Mouse (Mus musculus) E14TG2a.4 (cell line): ENCODE data around the gene Prrx2.

Source experiments
- H3K27me3 ChIP-seq: 2 replicates; pipeline ENCODE4 v1.6.1; 2014; ENCODE audit warnings: low read length, control low read depth; ENCODE audit not compliant: insufficient read depth
- H3K36me3 ChIP-seq: 2 replicates; pipeline ENCODE4 v1.6.1; 2014; ENCODE audit warnings: low read length, control low read depth; ENCODE audit not compliant: insufficient read depth
- H3K4me1 ChIP-seq: replicated peaks from 2 replicates; pipeline ENCODE4 v1.6.1; 2014; ENCODE audit warnings: low read depth, low read length, control low read depth
- H3K4me3 ChIP-seq: replicated peaks from 2 replicates; pipeline ENCODE4 v1.5.1; 2014; ENCODE audit warnings: mild to moderate bottlenecking, low read length
- H3K9me3 ChIP-seq: 2 replicates; pipeline ENCODE4 v1.6.1; 2014; ENCODE audit warnings: low read length, control low read depth
- CTCF ChIP-seq: conservative IDR thresholded peaks from 2 replicates; pipeline ENCODE4 v1.5.1; 2014; ENCODE audit warnings: low read length
- NANOG ChIP-seq: IDR thresholded peaks from 2 replicates; pipeline ENCODE4 v1.6.1; 2014; ENCODE audit warnings: borderline replicate concordance, low read length, mixed read lengths
- POU5F1 ChIP-seq: IDR thresholded peaks from 2 replicates; pipeline ENCODE4 v1.6.1; 2014; ENCODE audit warnings: low read length, borderline replicate concordance

Gene Prrx2

DNA sequence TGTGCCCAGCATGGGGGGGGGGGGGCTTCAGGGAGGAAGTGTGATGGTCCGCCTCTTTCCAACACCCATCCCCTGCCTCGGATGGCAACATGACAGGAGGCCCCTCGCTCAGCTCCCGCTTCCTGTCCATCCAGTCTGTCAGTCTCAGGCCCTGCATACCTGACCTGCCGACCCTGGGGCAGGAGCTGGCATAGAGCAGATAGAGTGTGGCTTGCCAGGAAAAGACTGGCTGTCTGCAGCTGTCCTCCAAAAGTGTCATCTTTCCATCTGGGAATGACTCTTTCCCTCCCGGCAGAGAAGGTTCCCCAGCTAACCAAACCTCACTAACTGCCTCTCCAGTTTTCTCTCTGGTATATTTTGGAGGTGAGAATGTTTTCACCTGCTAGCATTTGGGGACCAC lies 15.8 kb downstream of the Prrx2 start:
- Histone ChIP-seq H3K27me3 (peaks cover 67% of the 10 kb centered on the region), H3K4me3 (no peak overlapping the region), H3K4me1 (peaks cover 64% of the 10 kb centered on the region), H3K36me3 (no peaks in the 10 kb centered on the region), H3K9me3 (no peaks in the 10 kb centered on the region)
- TF ChIP-seq POU5F1 (no peak), CTCF (no peak), NANOG (no peak)

DNA sequence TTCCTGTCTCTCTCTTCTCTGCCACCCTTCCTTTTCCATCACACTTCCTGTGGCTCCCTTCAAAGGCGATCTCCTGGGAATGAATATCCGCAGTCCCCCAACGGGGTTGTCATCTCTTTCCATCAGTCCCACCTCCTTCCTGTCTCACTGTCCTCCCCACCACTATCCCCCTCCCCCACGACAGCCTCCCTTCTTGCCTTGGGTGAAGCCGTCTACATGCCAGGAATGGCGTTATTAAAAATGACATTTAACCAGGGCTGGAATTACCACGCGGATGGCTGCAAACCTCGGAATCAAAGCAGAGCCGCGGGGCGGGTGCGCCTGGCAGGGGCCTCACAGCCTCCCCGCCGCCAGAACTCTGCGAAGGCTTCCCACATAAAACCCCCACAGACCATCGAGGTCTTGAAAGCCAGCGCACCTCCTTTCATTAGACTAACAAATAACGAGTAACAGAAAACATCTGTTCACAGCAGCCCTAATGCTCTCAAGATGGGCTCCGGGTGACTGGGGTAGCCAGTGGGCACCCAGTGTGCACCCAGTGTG lies 18.1 kb downstream of the Prrx2 start:
- no peak for TF ChIP-seq CTCF
- no peak for TF ChIP-seq NANOG
- TF ChIP-seq POU5F1: no peak
- Histone ChIP-seq H3K36me3 (no peaks in the 10 kb centered on the region), H3K9me3 (no peaks in the 10 kb centered on the region), H3K4me3 (peak overlapping the region; percentile 35), H3K4me1 (peaks cover 51% of the 10 kb centered on the region), H3K27me3 (peaks cover 55% of the 10 kb centered on the region)

DNA sequence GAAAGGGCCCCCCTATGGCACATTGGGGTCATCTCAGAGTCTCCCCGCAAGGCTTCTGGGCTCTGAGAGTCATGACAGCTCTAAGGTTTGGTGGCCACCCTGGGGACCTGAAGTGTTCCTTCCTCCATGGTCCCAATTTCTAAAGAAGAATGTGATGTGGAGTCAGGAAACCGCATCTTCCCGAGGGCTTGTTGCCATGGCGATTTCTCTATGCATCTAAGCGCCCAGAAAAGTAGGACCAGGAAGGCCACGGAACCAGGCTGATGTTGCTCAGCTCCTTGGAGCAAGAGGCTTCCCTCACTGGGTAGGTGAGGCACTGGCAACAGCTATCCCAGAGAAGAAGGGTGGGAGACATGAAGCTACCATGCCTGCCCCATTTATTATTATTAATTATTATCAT lies 22.3 kb downstream of the Prrx2 start:
- no peak for TF ChIP-seq CTCF
- no peak for TF ChIP-seq POU5F1
- TF ChIP-seq NANOG: no peak

DNA sequence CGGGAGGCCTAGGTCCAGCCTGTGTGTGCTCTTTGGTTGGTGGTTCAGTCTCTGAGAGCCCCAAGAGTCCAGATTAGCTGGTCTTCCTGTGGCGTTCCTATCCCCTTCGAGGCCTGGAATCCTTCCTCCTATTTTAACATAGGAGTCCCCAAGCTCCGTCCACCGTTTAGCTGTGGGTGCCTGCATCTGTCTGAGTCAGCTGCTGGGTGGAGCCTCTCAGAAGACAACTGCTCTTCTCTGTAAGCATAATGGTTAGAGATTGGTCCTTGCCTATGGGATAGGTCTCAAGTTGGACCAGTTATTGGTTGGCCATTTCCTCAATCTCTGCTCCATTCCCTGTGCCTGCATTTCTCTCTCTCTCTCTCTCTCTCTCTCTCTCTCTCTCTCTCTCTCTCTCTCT lies 25.0 kb downstream of the Prrx2 start:
- Histone ChIP-seq H3K4me1 (peaks cover 72% of the 10 kb centered on the region), H3K36me3 (no peaks in the 10 kb centered on the region), H3K27me3 (peaks cover 19% of the 10 kb centered on the region), H3K9me3 (no peaks in the 10 kb centered on the region), H3K4me3 (no peak overlapping the region)
- TF ChIP-seq NANOG (no peak), CTCF (no peak), POU5F1 (no peak)

More for the DNA sequence above, 22.3 kb downstream of the Prrx2 start:
- Histone ChIP-seq H3K4me1 (peaks cover 68% of the 10 kb centered on the region), H3K27me3 (peaks cover 28% of the 10 kb centered on the region), H3K4me3 (no peak overlapping the region), H3K9me3 (no peaks in the 10 kb centered on the region), H3K36me3 (no peaks in the 10 kb centered on the region)

DNA sequence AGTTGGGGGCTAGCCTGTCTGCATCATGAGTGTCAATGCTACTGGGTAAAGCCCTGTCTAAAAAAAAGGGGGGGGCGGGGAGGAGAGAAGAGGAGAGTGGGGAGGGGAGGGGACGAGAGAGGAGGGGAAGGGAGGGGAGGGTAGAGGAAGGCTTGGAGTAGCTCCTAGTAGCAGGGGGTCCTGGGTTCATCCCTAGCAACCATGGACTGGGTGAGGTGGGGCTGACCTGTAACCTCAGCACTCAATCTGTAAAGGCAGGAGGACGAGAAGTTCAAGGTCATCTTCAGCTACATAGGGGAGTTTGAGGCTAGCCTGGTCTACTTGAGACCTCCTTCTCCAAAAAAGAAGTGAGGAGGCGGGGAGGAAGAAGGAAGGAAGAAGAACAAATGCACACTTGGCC lies 27.3 kb downstream of the Prrx2 start:
- Histone ChIP-seq H3K27me3 (peaks cover 17% of the 10 kb centered on the region), H3K9me3 (no peaks in the 10 kb centered on the region), H3K4me3 (no peak overlapping the region), H3K36me3 (no peaks in the 10 kb centered on the region), H3K4me1 (peaks cover 79% of the 10 kb centered on the region)
- no peak for TF ChIP-seq POU5F1
- TF ChIP-seq NANOG: no peak
- TF ChIP-seq CTCF: no peak

DNA sequence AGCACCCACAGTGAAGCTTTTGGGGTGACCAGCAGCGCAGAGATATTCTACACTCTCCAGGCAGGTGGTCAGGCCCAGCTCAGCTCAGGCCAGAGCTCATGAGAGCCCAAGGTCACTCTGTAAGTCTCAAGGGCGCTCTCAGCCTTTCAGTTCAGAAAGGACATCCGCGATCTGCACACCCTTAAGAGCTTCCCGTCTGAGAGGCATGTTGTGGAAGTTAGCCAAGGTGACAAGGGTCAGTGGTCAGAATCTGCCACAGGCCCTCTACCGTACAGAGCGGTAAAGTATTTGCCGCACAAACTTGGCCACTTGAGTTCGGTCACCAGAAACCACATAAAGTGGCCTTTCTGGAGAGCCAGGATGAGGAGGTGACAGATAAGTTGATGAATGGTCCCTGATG lies 28.8 kb downstream of the Prrx2 start:
- TF ChIP-seq NANOG (no peak), CTCF (no peak), POU5F1 (no peak)
- H3K27me3 ChIP-seq: peaks cover 11% of the 10 kb centered on the region
- H3K4me3 ChIP-seq: peak overlapping the region; percentile 27; the same call in 1 of the 2 replicates
- H3K36me3 ChIP-seq: no peaks in the 10 kb centered on the region
- peaks cover 76% of the 10 kb centered on the region for H3K4me1 ChIP-seq
- no peaks in the 10 kb centered on the region for H3K9me3 ChIP-seq

DNA sequence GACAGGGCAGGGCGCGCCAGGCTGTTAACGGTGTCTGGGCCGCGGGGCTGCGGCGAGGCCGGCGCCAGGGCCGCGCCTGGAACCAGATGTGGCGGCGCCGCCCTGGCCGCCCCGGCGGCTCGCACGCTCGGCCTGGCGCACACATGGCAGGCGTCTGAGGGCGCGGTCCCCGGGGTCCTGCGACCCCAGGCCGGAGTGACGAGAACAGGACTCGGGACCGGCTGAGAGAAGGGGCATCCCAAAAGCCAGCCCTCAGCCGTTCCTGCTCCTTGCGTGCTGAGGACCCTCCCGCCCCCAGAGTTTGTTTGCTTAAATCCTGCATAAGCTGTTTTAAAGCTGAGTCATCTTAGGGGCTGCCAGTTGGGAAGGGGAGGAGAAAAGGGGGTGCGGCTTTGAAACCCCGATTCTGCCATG lies 30.2 kb downstream of the Prrx2 start:
- no peaks in the 10 kb centered on the region for H3K36me3 ChIP-seq
- TF ChIP-seq POU5F1 (no peak), CTCF (no peak), NANOG (no peak)
- H3K27me3 ChIP-seq: peaks cover 11% of the 10 kb centered on the region
- H3K4me1 ChIP-seq: peaks cover 79% of the 10 kb centered on the region
- peak overlapping the region; percentile 71 for H3K4me3 ChIP-seq
- no peaks in the 10 kb centered on the region for H3K9me3 ChIP-seq

DNA sequence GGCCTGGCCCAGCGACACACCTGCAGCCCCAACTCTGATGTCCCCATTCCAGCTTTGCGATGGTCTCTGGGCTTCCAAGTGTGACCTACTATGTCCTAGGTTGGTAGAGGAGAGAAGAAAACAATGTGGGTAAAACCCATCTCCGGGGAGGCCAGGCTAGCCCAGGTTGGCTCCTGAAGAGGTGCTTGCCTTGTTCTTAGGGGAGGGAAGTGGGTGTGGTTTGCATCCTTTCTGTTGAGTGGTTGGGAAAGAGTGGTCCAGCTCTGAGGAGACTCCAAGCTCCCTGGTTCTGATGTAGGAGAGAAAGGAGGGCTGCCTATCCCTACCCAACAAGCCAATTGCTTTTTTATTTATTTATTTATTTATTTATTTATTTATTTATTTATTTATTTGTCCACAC lies 30.7 kb downstream of the Prrx2 start:
- H3K9me3 ChIP-seq: no peaks in the 10 kb centered on the region
- TF ChIP-seq NANOG (no peak), CTCF (no peak), POU5F1 (no peak)
- peaks cover 79% of the 10 kb centered on the region for H3K4me1 ChIP-seq
- H3K27me3 ChIP-seq: peaks cover 11% of the 10 kb centered on the region
- H3K4me3 ChIP-seq: peak overlapping the region; percentile 71
- no peaks in the 10 kb centered on the region for H3K36me3 ChIP-seq

DNA sequence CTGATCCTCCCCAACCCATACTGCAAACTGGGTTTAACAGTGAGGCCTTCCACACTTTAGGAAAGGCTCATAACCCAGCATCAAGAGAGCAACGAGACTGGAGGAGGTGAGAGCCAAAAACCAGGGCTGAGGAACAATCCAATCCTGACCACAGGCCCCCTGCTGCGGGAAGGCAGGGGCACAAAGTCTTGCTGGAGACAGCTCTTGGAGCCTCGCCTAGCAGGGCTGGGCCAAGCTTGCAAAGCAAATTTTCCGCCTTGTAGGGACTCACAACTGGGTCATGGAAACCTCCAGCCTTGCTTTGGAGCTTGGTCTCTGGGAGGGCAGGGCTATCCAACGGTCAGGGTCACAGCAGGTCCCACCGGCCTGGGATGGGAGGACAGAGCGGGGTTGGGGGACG lies 36.1 kb downstream of the Prrx2 start:
- no peaks in the 10 kb centered on the region for H3K9me3 ChIP-seq

More for the DNA sequence above, 36.1 kb downstream of the Prrx2 start:
- TF ChIP-seq CTCF (no peak), POU5F1 (no peak), NANOG (no peak)
- H3K4me1 ChIP-seq: peaks cover 82% of the 10 kb centered on the region
- peak overlapping the region; percentile 32; the same call in 1 of the 2 replicates for H3K4me3 ChIP-seq
- 0 out of 2 replicates have a peak, but pooled peaks cover 3% of the 10 kb centered on the region for H3K27me3 ChIP-seq
- no peaks in the 10 kb centered on the region for H3K36me3 ChIP-seq
